Mouse (Mus musculus) spleen, postnatal 10 days (tissue): ENCODE measurements around the gene Srp54c.

Source experiments
- DNase-seq, 2 experiments: peaks; one replicate each; pipeline ENCODE4 v3.0.0; 2021 to 2022; ENCODE audit warnings: low spot score in 2 of 2

The Srp54c gene

DNA sequence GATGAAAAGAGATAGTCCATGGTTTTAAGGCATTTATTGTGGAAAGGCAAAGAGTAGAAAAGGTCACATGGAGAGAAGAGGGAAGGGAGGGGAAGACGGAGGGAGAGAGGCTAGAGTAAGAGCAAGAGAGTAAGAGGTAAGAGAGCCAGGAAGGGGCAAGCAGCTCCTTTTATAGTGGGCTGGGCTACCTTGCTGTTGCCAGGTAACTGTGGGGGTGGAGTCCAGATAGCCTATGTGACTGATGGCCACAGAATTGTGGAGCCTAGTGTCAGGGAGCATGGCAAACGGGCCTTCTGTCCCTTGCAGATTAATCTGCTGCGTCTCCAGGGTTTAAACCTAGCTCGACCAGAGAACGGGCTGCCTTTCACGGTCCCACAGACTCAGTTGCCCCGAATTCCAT, 81.9 kb downstream of the Srp54c start:
- DNase-seq = no peak
